Mouse (Mus musculus): Measurements from ENCODE around the gene Slc8a2. TPM values are rescaled to one million over a fixed set of nuclear protein-coding genes. Genes with fewer than 3 reads are reported as not detected.

Slc8a2 gene
- polyA plus RNA-seq (2012; rRNA removed), result 0.08 and 0.11 TPM in 2 replicates
- not detected in 2 replicates for polyA plus RNA-seq (2014; fragmentation: Nextera tagmentation; extraction: Ambion mirVana)

DNA sequence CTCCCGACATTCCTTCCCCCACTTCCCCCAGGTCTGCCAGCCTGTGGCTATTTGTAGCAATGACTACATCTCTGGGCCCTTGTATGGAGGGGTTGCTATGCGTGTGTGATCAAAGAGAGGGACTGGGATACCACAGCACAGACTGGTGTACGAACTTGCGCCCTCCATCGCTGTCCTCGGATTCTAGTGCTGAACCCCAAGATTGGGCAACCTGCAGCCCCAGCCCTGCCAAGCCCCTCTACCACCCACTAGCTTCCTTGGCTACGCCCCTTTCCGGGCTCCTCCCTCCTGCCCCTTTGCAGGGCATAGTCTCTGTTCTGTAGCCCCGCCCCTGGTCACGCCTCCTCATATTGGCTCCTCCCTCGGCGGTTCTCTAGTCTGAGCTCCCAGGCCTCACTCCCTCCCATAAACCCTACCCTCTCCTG, at the start of gene Slc8a2:
TSS of gene Slc8a2 (plus strand) at position 406 of the 425 bp plus-strand sequence.
- Histone ChIP-seq H3K4me2 (ENCODE audit: low read depth) (peak within 1 kb of the TSS; percentile 1), H3K4me1 (replicated peaks; ENCODE audit: control insufficient read depth in 2 of 2, insufficient read depth in 2 of 2, low read length in 1 of 2) (no peaks in the 10 kb centered on the region), H3K9me3 (ENCODE audit: control insufficient read depth, low read length) (no peaks in the 10 kb centered on the region), H3K9ac (replicated peaks) (no peak within 1 kb of the TSS), H3K27ac (no peak within 1 kb of the TSS), H3K27me3 (ENCODE audit: control insufficient read depth, insufficient read depth, low read length) (peaks cover 17% of the 10 kb centered on the region), H3K36me3 (replicated peaks; ENCODE audit: control insufficient read depth, insufficient read depth, low read depth) (no peaks in the 10 kb centered on the region), H3K4me3 (ENCODE audit: insufficient read depth in 1 of 2, low read depth in 2 of 2, low read length in 2 of 2) (peak within 1 kb of the TSS in 1 of 2 experiments; percentile 18; a peak in 1 of 4 replicates)
- TF ChIP-seq EP300 (IDR thresholded peaks at IDR 0.05; ENCODE audit: low read depth) (no peak), CTCF (IDR thresholded peaks at IDR 0.05; ENCODE audit: low read depth) (no peak)
- DNase-seq (ENCODE audit: low read depth in 3 of 3, low spot score in 3 of 3), result peak in 2 of 3 experiments; percentile 32 to 34
- WGBS (ENCODE audit: insufficient replicate concordance), result 5% methylated on average over 12 of the region's 12 CpGs
- ATAC-seq (ENCODE audit: insufficient read depth), result peak; percentile 60

DNA sequence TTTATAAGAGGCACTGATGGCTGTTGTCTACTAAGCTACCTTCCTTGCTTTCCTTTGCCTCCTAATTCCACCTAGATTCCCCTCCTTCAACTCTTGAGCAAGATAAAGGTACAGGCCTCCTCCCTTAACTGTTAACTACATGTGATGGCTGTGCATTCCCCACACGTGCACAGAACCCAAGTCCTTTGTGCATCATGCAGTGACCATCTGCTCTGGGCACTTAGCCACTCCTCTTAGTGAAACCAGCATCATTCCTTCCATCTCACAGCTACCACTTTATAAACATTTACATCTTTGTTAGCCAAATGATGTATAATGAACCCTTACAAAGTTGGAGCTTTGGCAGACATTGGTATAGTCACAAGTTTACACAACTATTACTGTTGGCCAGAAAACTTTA, 49.7 kb upstream of the Slc8a2 start:
- no peaks in the 10 kb centered on the region for H3K4me1 ChIP-seq (replicated peaks; ENCODE audit: control insufficient read depth in 2 of 2, insufficient read depth in 2 of 2, low read length in 1 of 2)
- no peak overlapping the region for H3K9ac ChIP-seq (replicated peaks)
- 38% methylated on average over 1 of the region's 1 CpGs for WGBS (ENCODE audit: insufficient replicate concordance)
- TF ChIP-seq CTCF (IDR thresholded peaks at IDR 0.05; ENCODE audit: low read depth) (no peak), EP300 (IDR thresholded peaks at IDR 0.05; ENCODE audit: low read depth) (no peak)
- no peak overlapping the region for H3K4me3 ChIP-seq (ENCODE audit: insufficient read depth in 1 of 2, low read depth in 2 of 2, low read length in 2 of 2)
- DNase-seq (ENCODE audit: low read depth in 3 of 3, low spot score in 3 of 3) (no peak), ATAC-seq (ENCODE audit: insufficient read depth) (no peak)
- H3K27me3 ChIP-seq (ENCODE audit: control insufficient read depth, insufficient read depth, low read length), result no peaks in the 10 kb centered on the region
- H3K9me3 ChIP-seq (ENCODE audit: control insufficient read depth, low read length), result no peaks in the 10 kb centered on the region
- H3K4me2 ChIP-seq (ENCODE audit: low read depth), result no peak overlapping the region
- H3K27ac ChIP-seq, result no peak overlapping the region
- H3K36me3 ChIP-seq (replicated peaks; ENCODE audit: control insufficient read depth, insufficient read depth, low read depth), result no peaks in the 10 kb centered on the region

DNA sequence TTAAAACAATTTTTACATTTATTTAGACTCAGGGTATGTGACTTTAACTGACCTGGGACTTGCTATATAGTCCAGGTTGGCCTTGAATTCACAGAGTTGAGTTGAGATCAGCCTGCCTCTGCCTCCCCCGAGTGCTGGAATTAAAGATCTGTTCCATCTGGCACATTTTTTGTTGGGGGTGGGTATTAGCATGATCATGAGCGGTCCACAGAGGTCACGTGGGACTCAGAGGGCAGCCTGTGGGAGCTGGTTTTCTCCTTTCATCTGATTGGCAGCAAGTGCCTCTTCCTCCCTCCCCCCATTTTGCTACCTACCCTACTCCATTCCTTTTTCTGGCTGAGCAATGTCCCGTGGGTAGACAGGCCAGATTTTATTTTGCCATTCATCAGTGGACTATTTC, 49.0 kb upstream of the Slc8a2 start:
- no peak for TF ChIP-seq CTCF (IDR thresholded peaks at IDR 0.05; ENCODE audit: low read depth)
- no peak for TF ChIP-seq EP300 (IDR thresholded peaks at IDR 0.05; ENCODE audit: low read depth)
- no peak overlapping the region for H3K9ac ChIP-seq (replicated peaks)
- H3K4me2 ChIP-seq (ENCODE audit: low read depth), result no peak overlapping the region
- no peak overlapping the region for H3K4me3 ChIP-seq (ENCODE audit: insufficient read depth in 1 of 2, low read depth in 2 of 2, low read length in 2 of 2)
- no peaks in the 10 kb centered on the region for H3K36me3 ChIP-seq (replicated peaks; ENCODE audit: control insufficient read depth, insufficient read depth, low read depth)
- H3K9me3 ChIP-seq (ENCODE audit: control insufficient read depth, low read length), result no peaks in the 10 kb centered on the region
- H3K27ac ChIP-seq, result no peak overlapping the region
- ATAC-seq (ENCODE audit: insufficient read depth) (no peak), DNase-seq (ENCODE audit: low read depth in 3 of 3, low spot score in 3 of 3) (no peak)
- H3K27me3 ChIP-seq (ENCODE audit: control insufficient read depth, insufficient read depth, low read length), result no peaks in the 10 kb centered on the region; the same call in 1 of the 2 replicates
- no peaks in the 10 kb centered on the region for H3K4me1 ChIP-seq (replicated peaks; ENCODE audit: control insufficient read depth in 2 of 2, insufficient read depth in 2 of 2, low read length in 1 of 2)
- WGBS (ENCODE audit: insufficient replicate concordance), result 37% methylated on average over 4 of the region's 4 CpGs

GRCm38 (mm10) chr7:16083361-16083760, 46.3 kb upstream of the Slc8a2 start:
- Histone ChIP-seq H3K4me2 (ENCODE audit: low read depth) (no peak overlapping the region), H3K4me1 (replicated peaks; ENCODE audit: control insufficient read depth in 2 of 2, insufficient read depth in 2 of 2, low read length in 1 of 2) (no peaks in the 10 kb centered on the region), H3K9me3 (ENCODE audit: control insufficient read depth, low read length) (no peaks in the 10 kb centered on the region), H3K9ac (replicated peaks) (no peak overlapping the region), H3K36me3 (replicated peaks; ENCODE audit: control insufficient read depth, insufficient read depth, low read depth) (no peaks in the 10 kb centered on the region), H3K4me3 (ENCODE audit: insufficient read depth in 1 of 2, low read depth in 2 of 2, low read length in 2 of 2) (no peak overlapping the region), H3K27ac (no peak overlapping the region), H3K27me3 (ENCODE audit: control insufficient read depth, insufficient read depth, low read length) (no peaks in the 10 kb centered on the region; the same call in 1 of the 2 replicates)
- DNase-seq (ENCODE audit: low read depth in 3 of 3, low spot score in 3 of 3) (no peak), ATAC-seq (ENCODE audit: insufficient read depth) (no peak)
- TF ChIP-seq EP300 (IDR thresholded peaks at IDR 0.05; ENCODE audit: low read depth) (no peak), CTCF (IDR thresholded peaks at IDR 0.05; ENCODE audit: low read depth) (no peak)
- 55% methylated on average over 4 of the region's 4 CpGs for WGBS (ENCODE audit: insufficient replicate concordance)

GRCm38 (mm10) chr7:16087587-16087986, 42.0 kb upstream of the Slc8a2 start:
- no peaks in the 10 kb centered on the region for H3K4me1 ChIP-seq (replicated peaks; ENCODE audit: control insufficient read depth in 2 of 2, insufficient read depth in 2 of 2, low read length in 1 of 2)
- H3K9me3 ChIP-seq (ENCODE audit: control insufficient read depth, low read length), result no peaks in the 10 kb centered on the region
- ATAC-seq (ENCODE audit: insufficient read depth), result no peak
- 45% methylated on average over 2 of the region's 2 CpGs for WGBS (ENCODE audit: insufficient replicate concordance)
- H3K4me2 ChIP-seq (ENCODE audit: low read depth), result no peak overlapping the region
- no peak overlapping the region for H3K4me3 ChIP-seq (ENCODE audit: insufficient read depth in 1 of 2, low read depth in 2 of 2, low read length in 2 of 2)
- no peaks in the 10 kb centered on the region for H3K36me3 ChIP-seq (replicated peaks; ENCODE audit: control insufficient read depth, insufficient read depth, low read depth)
- H3K27me3 ChIP-seq (ENCODE audit: control insufficient read depth, insufficient read depth, low read length), result no peaks in the 10 kb centered on the region; the same call in 1 of the 2 replicates
- no peak for DNase-seq (ENCODE audit: low read depth in 3 of 3, low spot score in 3 of 3)
- no peak overlapping the region for H3K9ac ChIP-seq (replicated peaks)
- no peak for TF ChIP-seq CTCF (IDR thresholded peaks at IDR 0.05; ENCODE audit: low read depth)
- no peak overlapping the region for H3K27ac ChIP-seq

All from liver, embryonic 14.5 days (tissue).